Mouse (Mus musculus) left cerebral cortex, postnatal 4 days (tissue): ENCODE measurements around the gene Trappc12. TPM values are rescaled to one million over a fixed set of nuclear protein-coding genes. Genes with fewer than 3 reads are reported as not detected.
"Not testable (repeated sequence)": the region's sequence is repeated elsewhere in the genome, so short reads cannot be mapped to it uniquely, and the experiment has no call there.

Experiments
- DNase-seq: peaks from one replicate; pipeline ENCODE4 v3.0.0-alpha.2; 2022
- intact Hi-C: fragments of 180-260 bp; cut with DNase I; formaldehyde crosslinking; loops from one replicate; pipeline ENCODE4 v1.15.1; 2025
- total RNA-seq, 2 experiments: library from RNA; stranded (reverse); gene quantifications; 2 replicates each; pipeline ENCODE4 v1.2.3; 2021

Trappc12 gene
- total RNA-seq, 2 experiments from 2014 or later = 40.8 to 41.8 TPM

GRCm38 (mm10) chr12:28734271-28734670, 16.0 kb downstream of the Trappc12 start:
- intact Hi-C loops = no loop called here
- DNase-seq = no peak

GRCm38 (mm10) chr12:28733520-28734245, 16.6 kb downstream of the Trappc12 start:
- DNase-seq, intact Hi-C loops: not testable (repeated sequence)

GRCm38 (mm10) chr12:28732631-28733030, 17.6 kb downstream of the Trappc12 start:
- intact Hi-C loops = no loop called here
- no peak for DNase-seq

GRCm38 (mm10) chr12:28727061-28727460, 23.2 kb downstream of the Trappc12 start:
- intact Hi-C loops = no loop called here
- no peak for DNase-seq

- DNase-seq = no peak
- intact Hi-C loops = no loop called here
These were observed 24.1 kb downstream of the Trappc12 start for GRCm38 (mm10) chr12:28726204-28726603.

- intact Hi-C loops = no loop called here
- no peak for DNase-seq
These were observed 25.9 kb downstream of the Trappc12 start for GRCm38 (mm10) chr12:28724366-28724765.

- DNase-seq = no peak
- intact Hi-C loops = no loop called here
These were observed 32.2 kb downstream of the Trappc12 start for GRCm38 (mm10) chr12:28718106-28718505.

GRCm38 (mm10) chr12:28717066-28717465, 33.2 kb downstream of the Trappc12 start:
- intact Hi-C loops = no loop called here
- no peak for DNase-seq

- intact Hi-C loops = no loop called here
- no peak for DNase-seq
These were observed 35.2 kb downstream of the Trappc12 start for GRCm38 (mm10) chr12:28714822-28715632.

GRCm38 (mm10) chr12:28710566-28711185, 39.6 kb downstream of the Trappc12 start:
- intact Hi-C loops = no loop called here
- DNase-seq = no peak

GRCm38 (mm10) chr12:28708154-28708553, 42.1 kb downstream of the Trappc12 start:
- no peak for DNase-seq
- intact Hi-C loops = loop anchor here (10.0 kb wide), 2 partner anchors 637 to 827 kb away; no protein-coding TSS in a partner anchor

GRCm38 (mm10) chr12:28705204-28705603, 45.1 kb downstream of the Trappc12 start:
- DNase-seq = no peak
- intact Hi-C loops = loop anchor here (10.0 kb wide), 2 partner anchors 640 to 830 kb away; no protein-coding TSS in a partner anchor

- DNase-seq = no peak
- intact Hi-C loops = loop anchor here (10.0 kb wide), 2 partner anchors 640 to 830 kb away; no protein-coding TSS in a partner anchor
These were observed 45.9 kb downstream of the Trappc12 start for GRCm38 (mm10) chr12:28704381-28704780.

GRCm38 (mm10) chr12:28701302-28701701, 49.0 kb downstream of the Trappc12 start:
- no peak for DNase-seq
- intact Hi-C loops = loop anchor here (10.0 kb wide), 2 partner anchors 643 to 833 kb away; no protein-coding TSS in a partner anchor

- peak; percentile 91 for DNase-seq
- intact Hi-C loops = loop anchor here (10.0 kb wide), 2 partner anchors 644 to 834 kb away; no protein-coding TSS in a partner anchor
These were observed 49.7 kb downstream of the Trappc12 start for GRCm38 (mm10) chr12:28700561-28701025.

- intact Hi-C loops = loop anchor here (10.0 kb wide), 2 partner anchors 645 to 835 kb away; no protein-coding TSS in a partner anchor
- DNase-seq = peak; percentile 25
These were observed 50.2 kb downstream of the Trappc12 start for GRCm38 (mm10) chr12:28700101-28700511.

- peak; percentile 76 for DNase-seq
- intact Hi-C loops = loop anchor here (10.0 kb wide), 5 partner anchors 135 to 835 kb away; no protein-coding TSS in a partner anchor
These were observed 50.6 kb downstream of the Trappc12 start for GRCm38 (mm10) chr12:28699656-28700055.

- intact Hi-C loops = loop anchor here (10.0 kb wide), 3 partner anchors 136 to 586 kb away; no protein-coding TSS in a partner anchor
- DNase-seq = no peak
These were observed 51.2 kb downstream of the Trappc12 start for GRCm38 (mm10) chr12:28699086-28699485.

- no peak for DNase-seq
- intact Hi-C loops = loop anchor here (10.0 kb wide), 3 partner anchors 137 to 587 kb away; no protein-coding TSS in a partner anchor
These were observed 52.3 kb downstream of the Trappc12 start for GRCm38 (mm10) chr12:28697821-28698595.

GRCm38 (mm10) chr12:28694776-28695175, 55.5 kb downstream of the Trappc12 start:
- intact Hi-C loops = loop anchor here (10.0 kb wide), 3 partner anchors 140 to 590 kb away; no protein-coding TSS in a partner anchor

More at GRCm38 (mm10) chr12:28694776-28695175, 55.5 kb downstream of the Trappc12 start:
- no peak for DNase-seq
